Mouse (Mus musculus) monocyte, adult 5-6 weeks (primary cell): ENCODE data around the gene Zfp553. TPM values are rescaled to one million over a fixed set of nuclear protein-coding genes. Genes with fewer than 3 reads are reported as not detected.
"Not testable (repeated sequence)": the region's sequence is repeated elsewhere in the genome, so short reads cannot be mapped to it uniquely, and the experiment has no call there.

ENCODE experiments used
- ATAC-seq: fragments of 153-309, 156-312 bp; replicated peaks from 2 replicates; pipeline ENCODE4 v1.8.0; 2017; ENCODE audit warnings: mild to moderate bottlenecking; ENCODE audit not compliant: low TSS enrichment, insufficient number of reproducible peaks, severe bottlenecking, poor library complexity, low FRiP score
- total RNA-seq: library from RNA; stranded (forward); fragments of 200-1000, 200-491, 200-594 nt; gene quantifications from 3 replicates; pipeline ENCODE4 v1.2.3, GENCODE M21; 2017

Gene Zfp553
- total RNA-seq, 1 experiment from 2014 or later, result 5.7 TPM

GRCm38 (mm10) chr7:127225147-127225995, 7.5 kb upstream of the Zfp553 start:
- ATAC-seq, result no peak

- peak; percentile 81 for ATAC-seq
Measured at GRCm38 (mm10) chr7:127228615-127229303, 4.1 kb upstream of the Zfp553 start.

- no peak for ATAC-seq
Measured at GRCm38 (mm10) chr7:127231376-127231775, 1.5 kb upstream of the Zfp553 start.

- no peak for ATAC-seq
Measured at GRCm38 (mm10) chr7:127231826-127232621, 837 bp upstream of the Zfp553 start.

GRCm38 (mm10) chr7:127233368-127233749, 498 bp downstream of the Zfp553 start:
- peak; percentile 9; the same call in 1 of the 2 replicates for ATAC-seq

- no peak for ATAC-seq
Measured at GRCm38 (mm10) chr7:127233765-127234164, 904 bp downstream of the Zfp553 start.

GRCm38 (mm10) chr7:127234777-127235176, 1.9 kb downstream of the Zfp553 start:
- no peak for ATAC-seq

- no peak for ATAC-seq
Measured at GRCm38 (mm10) chr7:127243361-127243867, 10.6 kb downstream of the Zfp553 start.

- peak; percentile 96 for ATAC-seq
Measured at GRCm38 (mm10) chr7:127243870-127244657, 11.2 kb downstream of the Zfp553 start, which contains the start of gene Zfp771. Zfp771 (plus strand) TSS chr7:127244274.

- no peak; the same call in 1 of the 2 replicates for ATAC-seq
Measured at GRCm38 (mm10) chr7:127244658-127245510, 12.0 kb downstream of the Zfp553 start.

- not testable (repeated sequence) for ATAC-seq
Measured at GRCm38 (mm10) chr7:127250511-127250910, 17.6 kb downstream of the Zfp553 start.

GRCm38 (mm10) chr7:127252414-127252813, 19.6 kb downstream of the Zfp553 start:
- 0 out of 2 replicates have a peak, but pooled peaks have one; percentile 18 for ATAC-seq

GRCm38 (mm10) chr7:127253341-127253740, 20.5 kb downstream of the Zfp553 start:
- ATAC-seq, result no peak

GRCm38 (mm10) chr7:127253821-127254769, 21.2 kb downstream of the Zfp553 start:
- peak; percentile 77 for ATAC-seq

- no peak for ATAC-seq
Measured at GRCm38 (mm10) chr7:127255008-127255407, 22.1 kb downstream of the Zfp553 start.

GRCm38 (mm10) chr7:127255965-127256364, 23.1 kb downstream of the Zfp553 start:
- ATAC-seq, result no peak
